8 mouse cellular contexts compared by ENCODE assay signal in the genomic region with DNA sequence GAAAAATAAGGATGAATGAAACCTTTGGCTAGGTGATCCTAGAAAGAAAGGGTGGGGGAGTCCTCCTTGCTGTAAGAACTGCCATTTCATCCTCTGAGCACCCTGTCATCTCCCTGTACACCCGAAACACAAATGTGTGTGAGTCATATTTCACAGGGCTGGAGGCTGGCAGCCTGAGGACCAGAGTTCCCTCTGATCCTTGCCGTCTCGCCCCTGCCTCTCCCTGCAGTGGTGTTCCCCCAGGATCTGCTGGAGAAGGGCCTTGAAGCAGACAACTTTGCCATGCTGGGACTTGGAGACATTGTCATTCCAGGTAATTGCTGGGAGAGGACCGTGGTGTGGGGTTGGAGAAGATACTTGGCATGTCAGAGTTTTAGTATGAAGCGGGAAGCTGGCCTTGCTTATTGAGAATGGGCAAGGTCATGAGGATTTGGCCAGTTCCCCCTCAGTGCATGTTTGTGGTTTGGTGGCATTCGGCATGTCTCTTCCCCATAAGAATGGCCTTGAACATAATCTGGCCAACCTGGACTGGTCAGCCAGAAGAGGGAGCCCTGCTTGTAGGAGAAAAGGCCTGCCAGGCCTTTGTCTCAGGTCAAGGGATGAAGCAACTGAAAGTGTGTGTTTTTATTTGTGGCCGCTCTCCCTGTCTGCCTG. TPM values are rescaled to one million over a fixed set of nuclear protein-coding genes. Genes with fewer than 3 reads are reported as not detected.
DNase-seq lines count a peak whose midpoint lies in the region; ATAC-seq lines count a peak whose summit lies in the region.

No protein-coding gene starts in this region.

- H3K4me2 ChIP-seq in heart, embryonic 12.5 days = no peak overlapping the region
- no peak overlapping the region for H3K4me2 ChIP-seq in forebrain, embryonic 14.5 days (ENCODE audit: low read length)

- peaks cover 18% of the 10 kb centered on the region for H3K4me1 ChIP-seq in heart, embryonic 12.5 days (replicated peaks)
- H3K4me1 ChIP-seq in forebrain, embryonic 14.5 days (ENCODE audit: control insufficient read depth, insufficient read depth, low read length) = peaks cover 4% of the 10 kb centered on the region; the same call in 1 of the 2 replicates

- no peak overlapping the region for H3K4me3 ChIP-seq in heart, embryonic 12.5 days
- H3K4me3 ChIP-seq in forebrain, embryonic 14.5 days (ENCODE audit: low read depth, low read length) = no peak overlapping the region

- intact Hi-C loops in heart, postnatal 25 days (cut with DNase I) = no loop called here

- peaks cover 3% of the 10 kb centered on the region; the same call in 1 of the 2 replicates for H3K9me3 ChIP-seq in heart, embryonic 12.5 days (replicated peaks)
- H3K9me3 ChIP-seq in forebrain, embryonic 14.5 days (replicated peaks; ENCODE audit: control insufficient read depth, low read length) = no peaks in the 10 kb centered on the region

- peaks cover 61% of the 10 kb centered on the region for H3K36me3 ChIP-seq in heart, embryonic 12.5 days
- peaks cover 76% of the 10 kb centered on the region for H3K36me3 ChIP-seq in forebrain, embryonic 14.5 days (ENCODE audit: control insufficient read depth, insufficient read depth, low read length)

- peak overlapping the region; percentile 5; the same call in 1 of the 2 replicates for H3K27ac ChIP-seq in heart, embryonic 12.5 days (ENCODE audit: poor library complexity, severe bottlenecking)
- 0 out of 2 replicates have a peak overlapping the region, but pooled peaks have one; percentile 21 for H3K27ac ChIP-seq in forebrain, embryonic 14.5 days (ENCODE audit: low read depth, low read length)

- no peak for DNase-seq in heart, postnatal 25 days (ENCODE audit: low spot score)
- DNase-seq in NIH3T3 (ENCODE audit: low read depth) = peak; percentile 72
- DNase-seq in forebrain, embryonic 14.5 days (ENCODE audit: low spot score) = no peak
- DNase-seq in lung, postnatal 14 days = peak; percentile 56
- no peak for DNase-seq in gastrocnemius, postnatal 4 days (ENCODE audit: low spot score in 2 of 2)
- no peak for DNase-seq in spleen, postnatal 10 days (ENCODE audit: low spot score in 2 of 2)

- 0 out of 2 replicates have a peak overlapping the region, but pooled peaks have one; percentile 13 for H3K9ac ChIP-seq in heart, embryonic 12.5 days
- no peak overlapping the region for H3K9ac ChIP-seq in forebrain, embryonic 14.5 days (ENCODE audit: low read length)

- H3K27me3 ChIP-seq in heart, embryonic 12.5 days (replicated peaks) = no peaks in the 10 kb centered on the region
- H3K27me3 ChIP-seq in forebrain, embryonic 14.5 days (replicated peaks; ENCODE audit: control insufficient read depth, insufficient read depth, low read length) = no peaks in the 10 kb centered on the region

- no peak for ATAC-seq in heart, embryonic 12.5 days (ENCODE audit: insufficient number of reproducible peaks, low FRiP score)
- ATAC-seq in forebrain, embryonic 14.5 days = no peak
- no peak for ATAC-seq in inflammation-experienced regulatory T-cells, adult 6 months

- 78% methylated on average over 7 of the region's 7 CpGs for WGBS in heart, embryonic 12.5 days
- WGBS in forebrain, embryonic 14.5 days = 82% methylated on average over 7 of the region's 7 CpGs

RNA-seq across cellular contexts. Expression of gene Mcts2, which starts 4.9 kb away (rescaled TPM):
- 23.1 and 25.2 TPM in 2 replicates for polyA plus RNA-seq in heart, embryonic 12.5 days (2016; fragmentation: Nextera tagmentation; extraction: Ambion mirVana)
- total RNA-seq in heart, postnatal 25 days (2021) = 10 to 100 TPM; 17.7 to 18.5 TPM
- 35.8 and 42.6 TPM in 2 replicates for polyA plus RNA-seq in forebrain, embryonic 14.5 days (2014; fragmentation: Nextera tagmentation; extraction: Ambion mirVana)
- total RNA-seq in gastrocnemius, postnatal 4 days (2021) = 10 to 100 TPM; 16.4 to 20.2 TPM
- 1 to 10 TPM; 2.4 to 3.7 (median 2.5) TPM for polyA plus RNA-seq in inflammation-experienced regulatory T-cells, adult 6 months (2017; shearing (Covaris generic))

RNA-seq across cellular contexts. Expression of gene H13, which starts 22.4 kb away (rescaled TPM):
- polyA plus RNA-seq in heart, embryonic 12.5 days (2016; fragmentation: Nextera tagmentation; extraction: Ambion mirVana) = 87.5 and 91.9 TPM in 2 replicates
- total RNA-seq in heart, postnatal 25 days (2021) = 10 to 100 TPM; 35.1 to 38.5 TPM
- 136 and 161 TPM in 2 replicates for polyA plus RNA-seq in forebrain, embryonic 14.5 days (2014; fragmentation: Nextera tagmentation; extraction: Ambion mirVana)
- total RNA-seq in gastrocnemius, postnatal 4 days (2021) = 10 to 100 TPM; 84.8 to 88.2 TPM
- 10 to 100 TPM; 61.6 to 72.9 (median 72.1) TPM for polyA plus RNA-seq in inflammation-experienced regulatory T-cells, adult 6 months (2017; shearing (Covaris generic))

RNA-seq across cellular contexts. Expression of gene Id1, which starts 44.4 kb away (rescaled TPM):
- 87.7 and 90.9 TPM in 2 replicates for polyA plus RNA-seq in heart, embryonic 12.5 days (2016; fragmentation: Nextera tagmentation; extraction: Ambion mirVana)
- 10 to 100 TPM; 37.8 to 57.0 TPM for total RNA-seq in heart, postnatal 25 days (2021)
- 29.2 and 32.8 TPM in 2 replicates for polyA plus RNA-seq in forebrain, embryonic 14.5 days (2014; fragmentation: Nextera tagmentation; extraction: Ambion mirVana)
- total RNA-seq in gastrocnemius, postnatal 4 days (2021) = 10 to 100 TPM; 27.7 to 29.4 TPM
- polyA plus RNA-seq in inflammation-experienced regulatory T-cells, adult 6 months (2017; shearing (Covaris generic)) = under 1 TPM in 1 of 3 experiments, not detected in 2; 0.91 TPM

Comparison
In these comparisons a context has a peak if more than half of its experiments do, and no peak if none do; other contexts are left out.
1. DNase-seq: peak in NIH3T3 (single experiment) and lung, postnatal 14 days (single experiment); none in heart, postnatal 25 days (single experiment), forebrain, embryonic 14.5 days (single experiment), gastrocnemius, postnatal 4 days (0 of 2) and spleen, postnatal 10 days (0 of 2).
2. RNA of gene Id1, which starts 44.4 kb away (polyA plus RNA-seq): 87.7 to 90.9 TPM in heart, embryonic 12.5 days and 29.2 to 32.8 TPM in forebrain, embryonic 14.5 days; 0.91 TPM in inflammation-experienced regulatory T-cells, adult 6 months; every median in the first group is over 10 times any median in the second.